Mouse (Mus musculus) C2C12 (cell line): ENCODE measurements around the gene Cpm.

Experiments used
- CEBPB ChIP-seq: IDR thresholded peaks from one replicate; pipeline ENCODE4 v1.6.1; 2011; ENCODE audit warnings: low read depth, mild to moderate bottlenecking, control low read depth, moderate library complexity
- CTCF ChIP-seq: IDR thresholded peaks from one replicate; pipeline ENCODE4 v1.5.1; 2011; ENCODE audit not compliant: control insufficient read depth, insufficient read depth, insufficient read length
- FOSL1 ChIP-seq: IDR thresholded peaks from one replicate; pipeline ENCODE4 v1.8.0; 2011; ENCODE audit warnings: mild to moderate bottlenecking, low read length; ENCODE audit not compliant: poor library complexity, insufficient read depth, severe bottlenecking
- MAX ChIP-seq: IDR thresholded peaks from one replicate; pipeline ENCODE4 v1.6.1; 2011; ENCODE audit warnings: mild to moderate bottlenecking, control low read depth
- USF1 ChIP-seq: IDR thresholded peaks from one replicate; pipeline ENCODE4 v1.6.1; 2011; ENCODE audit warnings: low read depth, mild to moderate bottlenecking, control low read depth, moderate library complexity

- TF ChIP-seq CTCF (no peak), MAX (no peak), CEBPB (no peak), FOSL1 (no peak), USF1 (no peak)
Measured at GRCm38 (mm10) chr10:117637745-117638577, 8.7 kb downstream of the Cpm start.
